Mouse (Mus musculus): Measurements from ENCODE around the gene Ccr8. TPM values are rescaled to one million over a fixed set of nuclear protein-coding genes. Genes with fewer than 3 reads are reported as not detected.
"Not testable (repeated sequence)": the region's sequence is repeated elsewhere in the genome, so short reads cannot be mapped to it uniquely, and the experiment has no call there.

The Ccr8 gene
- total RNA-seq, 2 experiments from 2014 or later = not detected

GRCm38 (mm10) chr9:120091086-120091485, 828 bp upstream of the Ccr8 start:
- DNase-seq = no peak

DNA sequence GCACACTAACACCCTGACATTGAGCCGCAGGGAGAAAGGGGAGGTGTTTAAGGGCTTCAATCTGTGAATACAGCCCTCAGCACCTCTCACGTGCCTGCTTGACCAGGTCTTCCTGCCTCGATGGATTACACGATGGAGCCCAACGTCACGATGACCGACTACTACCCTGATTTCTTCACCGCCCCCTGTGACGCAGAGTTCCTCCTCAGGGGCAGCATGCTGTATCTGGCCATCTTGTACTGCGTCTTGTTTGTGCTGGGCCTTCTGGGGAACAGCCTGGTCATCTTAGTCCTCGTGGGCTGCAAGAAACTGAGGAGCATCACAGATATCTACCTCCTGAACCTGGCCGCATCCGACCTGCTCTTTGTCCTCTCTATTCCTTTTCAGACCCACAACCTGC, 1.8 kb downstream of the Ccr8 start:
- DNase-seq = no peak

DNA sequence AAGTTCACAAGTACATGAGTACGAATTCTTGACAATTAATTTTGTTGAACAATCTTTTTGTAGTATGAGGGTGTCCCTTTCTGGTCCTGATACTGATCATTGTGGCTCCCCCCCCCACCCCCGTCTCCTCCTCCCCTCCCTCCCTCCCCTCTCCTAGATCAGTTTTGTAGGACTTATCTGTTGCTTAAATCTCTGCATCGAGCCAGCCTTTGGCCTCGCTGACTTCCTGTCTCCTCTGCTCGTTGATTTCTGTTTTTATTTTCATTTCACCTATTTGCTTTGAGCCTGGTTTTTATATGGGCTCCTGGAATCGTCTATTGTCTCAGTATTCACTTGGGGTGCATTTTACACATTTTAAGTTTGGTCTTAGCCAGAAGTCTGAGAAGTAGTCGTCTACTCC, 4.0 kb downstream of the Ccr8 start:
- no peak for DNase-seq

GRCm38 (mm10) chr9:120098682-120099081, 6.8 kb downstream of the Ccr8 start:
- peak; percentile 81 for DNase-seq

DNA sequence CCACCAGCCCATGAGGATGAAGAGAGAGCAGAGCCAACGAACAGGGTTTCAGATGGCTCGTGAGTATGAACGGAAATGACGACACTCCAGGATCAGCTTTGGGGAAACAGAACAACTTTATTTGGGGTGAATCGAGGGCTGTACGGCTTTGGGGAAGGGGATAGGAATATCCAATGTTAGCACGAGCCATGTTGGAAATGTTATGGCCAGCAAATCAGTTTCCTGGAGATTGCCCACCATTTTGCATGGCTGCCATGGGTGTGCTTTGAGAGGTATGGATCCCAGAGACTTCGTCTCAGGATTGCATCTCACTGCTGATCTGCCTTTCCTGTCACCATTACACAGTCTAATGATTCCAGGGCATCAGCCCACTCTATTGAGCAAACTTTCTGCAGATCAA, 7.4 kb downstream of the Ccr8 start:
- no peak for DNase-seq

- DNase-seq = no peak
Observed at GRCm38 (mm10) chr9:120101165-120101564, 9.3 kb downstream of the Ccr8 start.

GRCm38 (mm10) chr9:120108953-120109352, 17.0 kb downstream of the Ccr8 start:
- not testable (repeated sequence) for DNase-seq

- DNase-seq = peak; percentile 96
Observed at GRCm38 (mm10) chr9:120110211-120111018, 18.5 kb downstream of the Ccr8 start, which contains the start of gene Slc25a38. Gene Slc25a38, plus strand, starts transcription at chr9:120110374.

GRCm38 (mm10) chr9:120111156-120111945, 19.4 kb downstream of the Ccr8 start:
- no peak for DNase-seq

GRCm38 (mm10) chr9:120112472-120112871, 20.6 kb downstream of the Ccr8 start:
- DNase-seq = no peak

DNA sequence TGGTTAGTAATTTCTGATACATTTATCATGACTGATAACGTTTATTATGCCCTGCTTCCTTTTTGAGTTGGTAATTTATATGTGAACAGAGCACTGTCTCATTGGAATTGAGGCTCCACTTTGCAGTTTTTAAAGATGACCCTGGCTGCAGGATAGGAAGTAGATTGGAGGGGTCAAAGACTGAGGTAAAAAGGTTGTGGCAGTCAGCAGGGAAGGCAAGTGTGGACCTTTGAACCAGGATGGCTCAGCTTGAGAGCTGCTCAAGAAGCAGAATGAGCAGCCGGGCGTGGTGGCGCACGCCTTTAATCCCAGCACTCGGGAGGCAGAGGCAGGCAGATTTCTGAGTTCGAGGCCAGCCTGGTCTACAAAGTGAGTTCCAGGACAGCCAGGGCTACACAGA, 21.5 kb downstream of the Ccr8 start:
- no peak for DNase-seq

DNA sequence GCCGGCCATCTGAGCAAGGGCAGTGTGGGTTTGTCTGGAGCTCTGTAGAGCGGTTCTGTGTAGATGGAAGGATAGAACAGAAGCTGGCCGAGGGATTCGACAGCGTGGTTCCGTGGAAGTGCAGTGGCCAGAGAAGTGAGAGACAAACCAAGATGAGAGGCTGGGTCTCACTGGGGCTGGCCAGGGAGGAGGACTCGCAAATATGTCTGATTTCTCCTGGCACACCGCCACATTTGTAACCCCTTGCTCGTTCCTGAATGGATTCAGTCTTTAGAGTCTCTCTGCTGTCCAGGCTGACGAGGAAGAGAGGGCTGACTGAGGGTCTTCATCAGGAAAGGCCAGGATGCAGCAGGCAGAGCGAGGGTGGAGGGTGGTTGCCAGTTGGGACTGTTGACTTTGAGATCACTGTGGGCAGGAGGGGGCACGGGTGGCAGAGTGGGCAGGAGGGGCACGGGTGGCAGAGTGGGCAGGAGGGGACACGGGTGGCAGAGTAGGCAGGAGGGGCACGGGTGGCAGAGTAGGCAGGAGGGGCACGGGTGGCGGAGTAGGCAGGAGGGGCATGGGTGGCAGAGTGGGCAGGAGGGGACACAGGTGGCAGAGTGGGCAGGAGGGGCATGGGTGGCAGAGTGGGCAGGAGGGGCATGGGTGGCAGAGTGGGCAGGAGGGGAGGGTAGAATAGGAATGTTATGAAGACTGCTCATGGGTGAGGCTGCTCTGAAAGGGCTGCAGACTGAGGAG, 22.3 kb downstream of the Ccr8 start:
- no peak for DNase-seq

- no peak for DNase-seq
Observed at GRCm38 (mm10) chr9:120114789-120115151, 22.9 kb downstream of the Ccr8 start.

DNA sequence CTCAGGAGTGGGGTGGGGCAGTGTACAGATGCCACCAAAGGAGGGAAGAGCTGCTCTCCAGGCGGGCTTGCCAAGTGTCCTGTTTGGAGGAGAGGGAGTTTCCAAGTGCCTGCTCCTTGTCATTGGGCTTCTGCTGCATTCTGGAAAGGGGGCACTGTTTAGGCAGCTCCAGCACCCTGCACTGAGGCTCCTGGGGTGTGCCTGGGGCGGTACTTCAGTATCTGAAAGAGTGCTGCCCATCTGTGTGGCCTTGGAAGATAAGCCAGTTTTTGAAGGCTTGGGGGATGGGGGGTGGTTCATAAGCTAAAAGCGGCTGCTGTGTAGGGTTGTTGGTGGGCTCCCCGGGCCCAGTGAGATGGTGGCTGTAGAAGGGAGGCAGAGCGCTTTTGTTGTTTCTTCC, 23.7 kb downstream of the Ccr8 start:
- DNase-seq = no peak

- DNase-seq = no peak
Observed at GRCm38 (mm10) chr9:120116184-120116624, 24.3 kb downstream of the Ccr8 start.

DNA sequence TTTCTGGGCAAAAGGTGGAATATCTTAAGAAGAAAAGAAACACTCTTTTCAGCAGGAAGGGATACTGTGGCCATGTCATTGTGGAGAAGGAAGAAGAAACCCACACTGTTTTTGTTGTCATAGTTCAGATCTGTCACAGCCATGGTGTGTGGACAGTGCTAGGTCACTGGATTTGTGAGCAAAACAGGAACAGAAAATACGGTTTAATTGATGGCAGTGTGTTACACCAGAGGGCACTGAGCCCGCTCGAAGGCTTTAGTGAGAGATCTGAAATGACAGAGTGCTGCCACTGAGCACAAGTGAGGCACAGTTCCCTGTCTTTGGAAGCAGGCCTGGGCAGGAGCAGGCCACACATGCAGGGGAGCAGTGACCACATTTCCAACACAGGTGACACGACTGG, 26.3 kb downstream of the Ccr8 start:
- DNase-seq = no peak

DNA sequence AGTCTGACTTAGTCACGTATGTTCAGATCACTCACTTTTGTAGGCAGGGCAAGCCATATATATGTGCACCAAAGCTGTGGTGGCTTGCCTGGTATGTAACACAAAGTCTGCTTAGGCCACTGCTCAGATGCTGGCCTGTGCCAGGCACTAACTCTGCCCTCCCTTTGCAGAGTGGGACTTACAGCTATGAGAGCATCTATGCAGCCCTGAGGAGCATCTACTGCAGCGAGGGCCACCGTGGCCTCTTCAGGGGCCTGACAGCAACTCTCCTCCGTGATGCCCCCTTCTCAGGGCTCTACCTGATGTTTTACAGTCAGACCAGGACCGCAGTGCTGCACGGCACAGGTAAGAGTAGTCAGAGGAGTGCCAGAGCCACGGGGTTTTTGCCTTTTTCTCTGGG, 28.6 kb downstream of the Ccr8 start:
- no peak for DNase-seq

- no peak for DNase-seq
Observed at GRCm38 (mm10) chr9:120126868-120127267, 35.0 kb downstream of the Ccr8 start.

GRCm38 (mm10) chr9:120127538-120128251, 35.8 kb downstream of the Ccr8 start, which contains the start of gene Rpsa:
Gene Rpsa, plus strand, starts transcription at chr9:120127689.
- DNase-seq = peak; percentile 98

- no peak for DNase-seq
Observed at GRCm38 (mm10) chr9:120129276-120129675, 37.4 kb downstream of the Ccr8 start.

DNA sequence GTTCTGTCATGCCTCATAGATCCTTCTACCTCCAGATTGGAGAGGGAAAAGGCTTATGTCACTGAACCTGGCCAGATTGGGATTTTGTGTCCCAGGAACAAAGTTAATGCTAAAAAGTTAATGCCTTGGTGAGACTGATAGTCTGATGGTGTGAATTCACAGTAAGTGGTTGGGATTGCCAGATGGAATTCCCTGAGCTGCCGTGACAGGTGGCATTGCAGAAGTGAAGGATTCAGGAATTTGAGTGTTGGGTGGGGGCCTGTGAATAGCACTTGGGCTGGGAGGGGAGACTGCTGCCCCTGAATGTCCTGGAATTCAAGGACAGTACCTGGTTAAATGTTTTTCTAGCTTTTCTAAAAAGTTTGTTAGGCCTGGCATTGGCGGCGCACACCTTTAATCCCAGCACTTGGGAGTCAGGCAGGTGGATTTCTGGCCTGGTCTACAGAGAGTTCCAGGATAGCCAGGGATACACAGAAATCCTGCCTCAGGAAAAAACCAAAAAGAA, 39.9 kb downstream of the Ccr8 start:
- DNase-seq = no peak

All from heart, postnatal 4 days (tissue).